Mouse (Mus musculus): ENCODE data around the gene 6430571L13Rik.

- TF ChIP-seq CTCF (IDR thresholded peaks at IDR 0.05; ENCODE audit: low read depth) (no peak), EP300 (IDR thresholded peaks at IDR 0.05; ENCODE audit: low read depth) (no peak)
Measured at GRCm38 (mm10) chr9:107398968-107399367, 58.6 kb downstream of the 6430571L13Rik start.

Data from liver, embryonic 14.5 days (tissue).